Mouse (Mus musculus) myocyte (in vitro differentiated cells): ENCODE results near the gene Spata32.

Experiments
- MAX ChIP-seq: IDR thresholded peaks from one replicate; pipeline ENCODE4 v1.6.1; 2011; ENCODE audit warnings: low read depth, mild to moderate bottlenecking, control low read depth
- MYOD1 ChIP-seq, 3 experiments: IDR thresholded peaks; one replicate each; pipeline ENCODE4 v1.6.1; 2011; ENCODE audit warnings: control low read depth in 2 of 3, low read depth in 2 of 3, mild to moderate bottlenecking in 2 of 3, moderate library complexity in 1 of 3; ENCODE audit not compliant: insufficient read length in 2 of 3, control insufficient read depth in 1 of 3
- POLR2A ChIP-seq: IDR thresholded peaks from one replicate; pipeline ENCODE4 v1.6.1; 2011; ENCODE audit warnings: low read depth, mild to moderate bottlenecking, control low read depth, moderate library complexity; ENCODE audit not compliant: insufficient read length
- REST ChIP-seq: IDR thresholded peaks from one replicate; pipeline ENCODE4 v1.6.1; 2011; ENCODE audit warnings: mild to moderate bottlenecking, control low read depth, moderate library complexity; ENCODE audit not compliant: insufficient read depth, insufficient read length
- TCF3 ChIP-seq: IDR thresholded peaks from one replicate; pipeline ENCODE4 v1.6.1; 2011; ENCODE audit warnings: low read depth, control low read depth; ENCODE audit not compliant: insufficient read length

GRCm38 (mm10) chr11:103171286-103171620 lies 47.0 kb downstream of the Spata32 start:
- no peak for TF ChIP-seq REST
- TF ChIP-seq TCF3, result no peak
- TF ChIP-seq POLR2A, result no peak
- TF ChIP-seq MAX, result no peak
- TF ChIP-seq MYOD1 (IDR thresholded peaks at IDR 0.05; ENCODE audit: control insufficient read depth in 1 of 3, insufficient read length in 2 of 3, low read depth in 2 of 3), result peak in 1 of 3 experiments; percentile 3
